Mouse (Mus musculus): Measurements from ENCODE around the gene Nos2. TPM values are rescaled to one million over a fixed set of nuclear protein-coding genes. Genes with fewer than 3 reads are reported as not detected.
"Not testable (repeated sequence)": the region's sequence is repeated elsewhere in the genome, so short reads cannot be mapped to it uniquely, and the experiment has no call there.

Gene Nos2
- total and polyA plus RNA-seq, 3 experiments, result not detected

DNA sequence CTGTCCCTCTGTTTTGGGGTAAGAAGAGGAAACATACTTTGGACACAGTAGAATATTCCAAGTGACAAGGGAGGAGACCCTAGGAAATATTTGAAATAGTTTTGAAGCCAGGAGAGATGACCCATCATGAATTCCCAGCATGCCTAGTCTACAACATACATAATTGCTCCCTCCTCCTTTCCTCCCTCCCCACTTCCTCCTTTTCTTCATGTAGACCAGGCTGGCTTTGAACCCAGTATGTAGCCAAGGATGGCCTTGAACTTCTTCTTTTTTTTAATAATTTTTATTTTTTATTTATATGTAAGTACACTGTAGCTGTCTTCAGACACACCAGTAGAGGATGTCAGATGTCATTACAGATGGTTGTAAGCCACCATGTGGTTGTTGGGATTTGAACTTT is 64.9 kb downstream of the Nos2 start (continued):
- TF ChIP-seq MYC (IDR thresholded peaks at IDR 0.05; ENCODE audit: low read depth, low read length), result peak; percentile 34; the same call in 1 of the 2 replicates
- no peak for TF ChIP-seq MAFK (IDR thresholded peaks at IDR 0.05; ENCODE audit: borderline replicate concordance, low read depth, low read length)

DNA sequence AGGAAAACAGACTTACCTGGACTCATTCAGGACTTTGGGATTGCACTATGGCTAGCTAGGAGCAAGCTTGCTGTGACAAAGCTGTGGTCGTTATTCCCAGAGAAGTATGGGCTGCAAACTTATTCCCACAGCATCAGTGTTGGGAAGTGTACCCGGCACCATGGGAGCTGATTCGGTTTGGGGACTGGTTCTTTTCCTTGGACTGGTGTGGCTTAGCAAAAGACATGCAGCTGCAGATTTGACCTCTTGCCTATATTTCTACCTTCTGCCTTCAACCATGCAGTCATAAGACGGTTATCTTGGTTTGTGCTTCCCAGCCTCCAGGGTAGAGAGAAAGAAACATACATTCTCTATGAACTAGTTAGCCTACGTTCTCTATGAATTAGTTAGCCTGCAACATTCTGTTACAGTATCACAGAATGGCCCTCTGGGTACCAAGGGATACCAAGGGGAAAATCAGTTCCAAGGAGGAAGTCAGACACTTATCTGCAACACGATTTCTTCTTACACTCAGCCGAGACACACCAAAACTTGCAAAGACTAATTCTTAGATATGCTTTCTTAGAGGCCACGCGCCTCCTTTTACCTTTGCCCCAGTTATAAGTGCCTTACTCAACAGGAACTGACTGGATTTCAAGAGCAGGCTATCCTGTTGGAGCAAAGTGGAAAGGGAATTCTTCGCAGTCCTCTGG is 65.9 kb downstream of the Nos2 start:
- H3K4me3 ChIP-seq (ENCODE audit: control insufficient read depth in 1 of 2, insufficient read depth in 1 of 2, low read depth in 2 of 2, low read length in 2 of 2), result no peak overlapping the region
- H3K79me2 ChIP-seq (ENCODE audit: control insufficient read depth, insufficient read depth, low read length, poor library complexity), result peaks cover 29% of the 10 kb centered on the region
- TF ChIP-seq EP300 (IDR thresholded peaks at IDR 0.05; ENCODE audit: low read depth in 1 of 2, low read length in 2 of 2), result peak; percentile 37 to 52; a peak in 2 of 4 replicates
- TF ChIP-seq CTCF (IDR thresholded peaks at IDR 0.05 in 2 of 3, conservative IDR thresholded peaks at IDR 0.05 in 1 of 3; ENCODE audit: control insufficient read depth in 1 of 3, insufficient read depth in 1 of 3, low read depth in 2 of 3, low read length in 3 of 3, poor library complexity in 1 of 3, severe bottlenecking in 1 of 3), result no peak
- no peak for TF ChIP-seq ELF1 (IDR thresholded peaks at IDR 0.05; ENCODE audit: low read depth, low read length)
- TF ChIP-seq MAZ (IDR thresholded peaks at IDR 0.05; ENCODE audit: low read depth, low read length), result no peak
- peak; percentile 56 for TF ChIP-seq SIN3A (IDR thresholded peaks at IDR 0.05; ENCODE audit: low read length)
- TF ChIP-seq USF2 (IDR thresholded peaks at IDR 0.05; ENCODE audit: borderline replicate concordance in 1 of 2, insufficient read depth in 1 of 2, low read depth in 1 of 2, low read length in 2 of 2), result no peak
- no peak for TF ChIP-seq NRF1 (IDR thresholded peaks at IDR 0.05; ENCODE audit: insufficient read depth, low read depth, low read length, poor library complexity, severe bottlenecking)
- peak; percentile 99 for TF ChIP-seq RCOR1 (IDR thresholded peaks at IDR 0.05; ENCODE audit: low read depth, low read length)
- peak; percentile 68 for TF ChIP-seq BHLHE40 (IDR thresholded peaks at IDR 0.05; ENCODE audit: borderline replicate concordance, low read depth, low read length)
- no peak for TF ChIP-seq TAL1 (IDR thresholded peaks at IDR 0.05; ENCODE audit: low read length)
- no peak for TF ChIP-seq KAT2A (conservative IDR thresholded peaks at IDR 0.05; ENCODE audit: low read depth, low read length)
- TF ChIP-seq MXI1 (IDR thresholded peaks at IDR 0.05; ENCODE audit: low read depth, low read length), result peak; percentile 42; the same call in 1 of the 2 replicates
- TF ChIP-seq ZKSCAN1 (IDR thresholded peaks at IDR 0.05; ENCODE audit: low read depth, low read length), result no peak
- no peak for TF ChIP-seq RAD21 (IDR thresholded peaks at IDR 0.05; ENCODE audit: low read depth, low read length)
- no peak for TF ChIP-seq MYB (IDR thresholded peaks at IDR 0.05; ENCODE audit: low read depth, low read length)
- peak; percentile 33; the same call in 1 of the 2 replicates for TF ChIP-seq TCF12 (IDR thresholded peaks at IDR 0.05; ENCODE audit: low read depth, low read length)
- TF ChIP-seq ETS1 (IDR thresholded peaks at IDR 0.05; ENCODE audit: low read depth, low read length), result peak; percentile 74
- no peak for TF ChIP-seq GABPA (IDR thresholded peaks at IDR 0.05; ENCODE audit: low read depth, low read length)
- no peak for TF ChIP-seq JUND (IDR thresholded peaks at IDR 0.05; ENCODE audit: low read depth, low read length)
- TF ChIP-seq POLR2AphosphoS5 (IDR thresholded peaks at IDR 0.05; ENCODE audit: borderline replicate concordance, low read depth, low read length), result no peak
- TF ChIP-seq MAX (IDR thresholded peaks at IDR 0.05; ENCODE audit: low read length), result peak; percentile 15; the same call in 1 of the 2 replicates
- TF ChIP-seq GATA1 (IDR thresholded peaks at IDR 0.05; ENCODE audit: low read depth, low read length), result peak; percentile 81
- no peak for TF ChIP-seq UBTF (IDR thresholded peaks at IDR 0.05; ENCODE audit: borderline replicate concordance, insufficient read depth, low read depth, low read length)
- TF ChIP-seq USF1 (IDR thresholded peaks at IDR 0.05; ENCODE audit: low read depth, low read length), result no peak
- peak; percentile 48; the same call in 1 of the 2 replicates for TF ChIP-seq MYC (IDR thresholded peaks at IDR 0.05; ENCODE audit: low read depth, low read length)
- H3K9me3 ChIP-seq (replicated peaks; ENCODE audit: insufficient read depth, low read length), result no peaks in the 10 kb centered on the region
- peaks cover 0 to 29% of the 10 kb centered on the region in 2 experiments; a peak in 2 of 4 replicates for H3K36me3 ChIP-seq (ENCODE audit: control insufficient read depth in 1 of 2, insufficient read depth in 2 of 2, low read length in 2 of 2)
- H3K4me1 ChIP-seq (ENCODE audit: control insufficient read depth in 1 of 2, insufficient read depth in 2 of 2, low read length in 2 of 2), result peaks cover 21 to 54% of the 10 kb centered on the region in 2 experiments
- H3K27ac ChIP-seq (ENCODE audit: control insufficient read depth, low read depth, low read length), result no peak overlapping the region
- H3K27me3 ChIP-seq (ENCODE audit: control insufficient read depth in 1 of 2, insufficient read depth in 2 of 2, low read length in 2 of 2), result no peaks in the 10 kb centered on the region
- H3K9ac ChIP-seq (ENCODE audit: control insufficient read depth, low read depth, low read length, poor library complexity, severe bottlenecking), result no peak overlapping the region
- DNase-seq (ENCODE audit: low read depth, low spot score), result peak; percentile 67

DNA sequence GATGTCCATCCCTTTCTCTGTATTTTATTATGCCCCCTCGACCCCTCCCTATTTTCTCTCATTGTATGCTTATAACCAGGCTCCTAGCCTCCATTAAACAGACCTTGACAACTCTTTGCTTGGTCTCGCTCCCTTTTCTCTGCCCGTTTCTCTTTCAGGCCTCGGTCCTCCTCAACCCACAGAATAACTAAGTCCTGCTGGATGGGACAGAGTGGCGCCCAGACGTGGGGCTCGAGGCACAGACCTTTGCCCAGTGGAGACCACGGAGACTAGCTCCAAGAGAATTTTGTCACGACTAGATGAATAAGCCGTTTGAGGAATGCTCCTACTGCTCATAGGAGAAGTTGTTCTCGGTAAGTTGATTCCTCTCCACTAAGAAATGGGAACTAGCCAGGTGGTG is 68.6 kb downstream of the Nos2 start:
- not testable (repeated sequence) for H3K27ac ChIP-seq (ENCODE audit: control insufficient read depth, low read depth, low read length); H3K79me2 ChIP-seq (ENCODE audit: control insufficient read depth, insufficient read depth, low read length, poor library complexity); DNase-seq (ENCODE audit: low read depth, low spot score); H3K9ac ChIP-seq (ENCODE audit: control insufficient read depth, low read depth, low read length, poor library complexity, severe bottlenecking); H3K27me3 ChIP-seq (ENCODE audit: control insufficient read depth in 1 of 2, insufficient read depth in 2 of 2, low read length in 2 of 2); H3K4me3 ChIP-seq (ENCODE audit: control insufficient read depth in 1 of 2, insufficient read depth in 1 of 2, low read depth in 2 of 2, low read length in 2 of 2); H3K9me3 ChIP-seq (replicated peaks; ENCODE audit: insufficient read depth, low read length)
- H3K4me1 ChIP-seq (ENCODE audit: control insufficient read depth in 1 of 2, insufficient read depth in 2 of 2, low read length in 2 of 2), result peaks cover 10 to 35% of the 10 kb centered on the region in 2 experiments
- peaks cover 0 to 20% of the 10 kb centered on the region in 2 experiments; a peak in 2 of 4 replicates for H3K36me3 ChIP-seq (ENCODE audit: control insufficient read depth in 1 of 2, insufficient read depth in 2 of 2, low read length in 2 of 2)
